Mouse (Mus musculus) lung, adult 2 months (tissue): ENCODE data around the gene 4930579F01Rik. TPM values are rescaled to one million over a fixed set of nuclear protein-coding genes. Genes with fewer than 3 reads are reported as not detected.

Experiments used
- DNase-seq: peaks from one replicate; pipeline ENCODE4 v3.0.0; 2022
- H3K4me1 ChIP-seq: fragments of 200-500 bp; 2 replicates; pipeline ENCODE4 v1.6.1; 2011; ENCODE audit warnings: low read length; ENCODE audit not compliant: control insufficient read depth, insufficient read depth
- H3K4me3 ChIP-seq: fragments of 200-500 bp; replicated peaks from 2 replicates; pipeline ENCODE3; 2011; ENCODE audit warnings: low read depth, mild to moderate bottlenecking, control low read depth, low read length; ENCODE audit errors: extremely low read depth
- CTCF ChIP-seq: fragments of 200-500 bp; IDR thresholded peaks from 2 replicates; pipeline ENCODE4 v1.5.1; 2011; ENCODE audit warnings: mild to moderate bottlenecking, low read length, control low read depth; ENCODE audit not compliant: insufficient read depth
- POLR2A ChIP-seq: fragments of 200-500 bp; IDR thresholded peaks from 2 replicates; pipeline ENCODE4 v1.6.1; 2011; ENCODE audit warnings: low read depth, mild to moderate bottlenecking, control low read depth, low read length, borderline replicate concordance; ENCODE audit errors: extremely low read depth
- WGBS: fragments of 180-500 bp; shearing (Covaris S2); methylation state at CpG from one replicate; pipeline ENCODE4 v1.1.7; 2018; 5-methylcytosine and 5-hydroxymethylcytosine counted together
- polyA plus RNA-seq: library from polyadenylated mRNA; depleted of rRNA; stranded (reverse); fragments of >200 nt; gene quantifications from 2 replicates; pipeline ENCODE4 v1.2.3, GENCODE M21; 2012; rRNA removed

4930579F01Rik gene
- polyA plus RNA-seq, 1 experiment, result not detected

- H3K4me3 ChIP-seq, result no peak overlapping the region
- TF ChIP-seq POLR2A (no peak), CTCF (no peak)
- 79% methylated on average over 16 of the region's 16 CpGs for WGBS
- no peaks in the 10 kb centered on the region for H3K4me1 ChIP-seq
- no peak for DNase-seq
These were observed 74.0 kb downstream of the 4930579F01Rik start for GRCm38 (mm10) chr3:138119444-138120105.

GRCm38 (mm10) chr3:138118831-138119230 is 74.8 kb downstream of the 4930579F01Rik start:
- TF ChIP-seq CTCF, result no peak
- no peak for TF ChIP-seq POLR2A
- WGBS, result 61% methylated on average over 14 of the region's 14 CpGs
- DNase-seq, result no peak
- Histone ChIP-seq H3K4me1 (no peaks in the 10 kb centered on the region), H3K4me3 (no peak overlapping the region)

GRCm38 (mm10) chr3:138118392-138118791 is 75.2 kb downstream of the 4930579F01Rik start:
- no peak for TF ChIP-seq POLR2A
- no peak for TF ChIP-seq CTCF
- 44% methylated on average over 6 of the region's 6 CpGs for WGBS
- DNase-seq, result no peak
- Histone ChIP-seq H3K4me1 (no peaks in the 10 kb centered on the region), H3K4me3 (no peak overlapping the region)

GRCm38 (mm10) chr3:138116871-138117270 is 76.8 kb downstream of the 4930579F01Rik start:
- TF ChIP-seq POLR2A (no peak), CTCF (no peak)
- DNase-seq, result no peak
- H3K4me1 ChIP-seq, result no peaks in the 10 kb centered on the region
- 80% methylated on average over 4 of the region's 4 CpGs for WGBS
- no peak overlapping the region for H3K4me3 ChIP-seq

GRCm38 (mm10) chr3:138114106-138114505 is 79.5 kb downstream of the 4930579F01Rik start:
- no peak overlapping the region for H3K4me3 ChIP-seq
- WGBS, result 82% methylated on average over 17 of the region's 17 CpGs
- TF ChIP-seq POLR2A (no peak), CTCF (no peak)
- DNase-seq, result no peak
- no peaks in the 10 kb centered on the region for H3K4me1 ChIP-seq

Other genes with a start within 250 kb of the 4930579F01Rik start
- gene Dapp1, start 212.3 kb downstream of the 4930579F01Rik start, polyA plus RNA-seq, result 4.5 and 7.1 TPM in 2 replicates
- 0.15 and 2.3 TPM in 2 replicates for gene 1110002E22Rik, start 128.8 kb downstream of the 4930579F01Rik start, polyA plus RNA-seq
- gene Gm5105, start 126.4 kb downstream of the 4930579F01Rik start, polyA plus RNA-seq, result 0.15 and 0.18 TPM in 2 replicates
- 0.74 and 1.6 TPM in 2 replicates for gene Trmt10a, start 50.4 kb downstream of the 4930579F01Rik start, polyA plus RNA-seq
- gene Mttp, start 48.9 kb downstream of the 4930579F01Rik start, polyA plus RNA-seq, result 0.70 and 0.91 TPM in 2 replicates
- gene Adh7, start 23.9 kb upstream of the 4930579F01Rik start, polyA plus RNA-seq, result 2.7 and 12.4 TPM in 2 replicates
- 106 and 114 TPM in 2 replicates for gene Adh1, start 67.2 kb upstream of the 4930579F01Rik start, polyA plus RNA-seq
- gene Adh6a, start 119.5 kb upstream of the 4930579F01Rik start, polyA plus RNA-seq, result 0.11 TPM in 1 of 2 replicates, not detected in the other
- gene Adh6b, start 147.9 kb upstream of the 4930579F01Rik start, polyA plus RNA-seq, result not detected in 2 replicates
- not detected in 2 replicates for gene Adh4, start 221.6 kb upstream of the 4930579F01Rik start, polyA plus RNA-seq
- gene Adh5, start 249.3 kb upstream of the 4930579F01Rik start, polyA plus RNA-seq, result 20.9 and 29.3 TPM in 2 replicates